Mouse (Mus musculus): ENCODE measurements around the gene 4930564D02Rik.

4930564D02Rik gene

DNA sequence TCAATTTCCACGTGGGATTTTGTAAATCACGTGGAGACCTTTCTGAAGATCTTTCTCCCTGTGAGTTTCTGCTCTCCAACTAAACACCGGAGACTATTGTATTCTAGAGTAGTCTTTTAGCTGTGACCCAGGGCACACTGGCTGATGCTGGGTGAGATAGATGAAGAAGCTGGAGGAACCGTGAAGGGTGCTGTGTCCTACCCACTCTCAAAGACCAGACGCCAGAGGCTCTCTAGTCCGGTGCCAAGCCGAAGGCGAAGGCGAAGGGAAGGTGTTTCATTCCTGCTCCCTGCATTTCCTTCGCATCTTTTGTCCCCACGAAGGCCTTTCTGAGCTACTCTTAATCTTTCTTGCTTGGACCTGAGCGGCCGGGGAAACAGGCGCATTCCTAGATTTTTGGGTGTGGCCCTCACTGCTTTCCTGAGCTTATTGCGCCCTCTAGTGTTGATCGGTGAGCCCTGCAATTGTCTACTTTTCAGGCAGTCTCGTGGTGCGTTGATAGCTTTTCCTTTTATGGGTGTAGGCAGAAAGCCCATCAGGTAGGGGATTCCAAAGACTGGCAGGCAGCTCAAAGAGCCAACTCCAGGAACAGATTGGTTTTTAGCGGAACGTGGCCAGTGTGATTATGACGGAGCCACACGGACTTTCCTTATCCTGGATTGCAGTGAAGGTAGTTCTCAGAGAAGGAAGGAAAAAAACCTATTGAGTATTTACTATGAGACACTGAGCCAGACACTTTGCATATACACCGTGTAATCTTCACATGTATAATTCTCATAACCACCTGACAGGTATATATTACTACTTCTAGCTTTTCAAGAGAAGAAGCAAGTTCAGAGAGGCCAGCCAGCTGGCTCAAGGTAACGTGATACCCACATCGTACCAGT, 7.8 kb upstream of the 4930564D02Rik start:
- peak; percentile 86 for DNase-seq (ENCODE audit: low spot score)

GRCm38 (mm10) chr3:105059911-105060310, 6.7 kb upstream of the 4930564D02Rik start:
- DNase-seq (ENCODE audit: low spot score): no peak

GRCm38 (mm10) chr3:105060992-105061391, 5.7 kb upstream of the 4930564D02Rik start:
- DNase-seq (ENCODE audit: low spot score): no peak

GRCm38 (mm10) chr3:105061496-105061895, 5.1 kb upstream of the 4930564D02Rik start:
- DNase-seq (ENCODE audit: low spot score): no peak

GRCm38 (mm10) chr3:105061991-105062390, 4.7 kb upstream of the 4930564D02Rik start:
- DNase-seq (ENCODE audit: low spot score): no peak

DNA sequence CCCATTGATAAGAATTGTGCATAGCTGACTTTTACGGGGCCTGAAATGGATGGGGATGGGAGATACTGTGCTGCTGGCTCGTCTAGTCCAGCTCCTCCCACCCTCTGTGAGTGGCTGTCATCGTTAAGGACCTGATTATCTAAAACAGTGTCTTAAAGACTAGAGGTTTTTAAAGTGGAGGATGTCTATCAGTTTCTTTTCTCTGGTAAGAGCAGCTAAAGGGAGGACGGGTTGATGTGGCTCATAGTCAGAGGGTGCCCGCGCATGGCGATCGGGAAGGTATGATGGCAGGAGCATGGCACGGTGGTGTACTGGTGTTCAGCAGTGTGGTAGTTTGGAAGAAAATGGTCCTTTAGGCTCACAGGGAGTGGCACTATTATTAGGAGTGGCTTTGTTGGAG, 4.0 kb upstream of the 4930564D02Rik start:
- no peak for DNase-seq (ENCODE audit: low spot score)

GRCm38 (mm10) chr3:105070553-105070952, 3.9 kb downstream of the 4930564D02Rik start:
- DNase-seq (ENCODE audit: low spot score): no peak

GRCm38 (mm10) chr3:105071251-105071650, 4.6 kb downstream of the 4930564D02Rik start:
- no peak for DNase-seq (ENCODE audit: low spot score)

DNA sequence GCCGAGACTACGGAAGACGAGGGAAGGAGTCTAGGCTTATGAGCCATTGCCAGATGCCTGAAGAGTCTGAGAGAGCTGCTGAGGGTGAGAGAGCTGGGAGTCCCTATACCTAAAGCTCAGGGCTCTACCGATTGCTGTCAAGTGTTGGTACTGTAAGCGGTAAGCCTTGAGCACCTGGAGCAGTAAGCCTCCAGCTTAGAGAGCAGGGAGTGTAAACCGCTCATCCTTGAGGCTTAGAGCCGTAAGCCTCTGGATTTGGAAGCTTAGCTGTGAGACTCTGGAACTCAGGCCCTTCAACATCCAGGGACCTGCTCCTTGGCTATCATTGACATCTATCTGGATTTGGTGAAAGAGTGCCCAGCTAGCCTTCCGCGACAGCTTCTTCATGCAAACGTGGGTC, 5.9 kb downstream of the 4930564D02Rik start:
- DNase-seq (ENCODE audit: low spot score): no peak

- DNase-seq (ENCODE audit: low spot score): no peak
Measured at GRCm38 (mm10) chr3:105075796-105076195, 9.2 kb downstream of the 4930564D02Rik start.

DNA sequence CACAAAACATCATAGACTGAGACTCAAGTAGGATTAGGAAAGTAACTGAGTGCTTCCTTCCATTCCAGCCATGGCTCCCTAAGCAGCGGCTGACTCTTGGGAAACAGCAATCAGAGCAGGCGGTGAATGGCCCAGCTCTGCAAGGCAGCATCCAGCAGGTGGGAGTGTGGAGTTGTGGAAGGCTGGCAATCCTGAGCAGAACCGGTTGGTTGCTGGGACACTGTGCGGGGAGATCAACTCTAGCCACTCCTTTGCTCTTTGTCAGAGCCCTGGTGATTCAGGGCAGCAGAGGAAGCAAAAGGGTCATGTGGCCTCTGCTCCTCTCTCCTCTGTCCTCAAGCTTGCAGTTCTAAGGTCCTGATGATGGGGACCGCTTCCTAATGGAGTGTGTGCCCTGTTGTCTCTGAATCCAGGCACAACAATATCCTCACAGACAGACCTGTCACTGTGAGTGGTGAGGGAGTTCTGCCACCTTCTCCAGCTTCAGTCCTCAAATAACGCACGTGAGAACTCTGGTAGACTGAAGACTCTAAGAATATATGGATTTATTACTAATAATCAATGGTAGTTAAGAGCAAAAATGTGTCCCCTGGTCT, 11.7 kb downstream of the 4930564D02Rik start:
- DNase-seq (ENCODE audit: low spot score): peak; percentile 72

DNA sequence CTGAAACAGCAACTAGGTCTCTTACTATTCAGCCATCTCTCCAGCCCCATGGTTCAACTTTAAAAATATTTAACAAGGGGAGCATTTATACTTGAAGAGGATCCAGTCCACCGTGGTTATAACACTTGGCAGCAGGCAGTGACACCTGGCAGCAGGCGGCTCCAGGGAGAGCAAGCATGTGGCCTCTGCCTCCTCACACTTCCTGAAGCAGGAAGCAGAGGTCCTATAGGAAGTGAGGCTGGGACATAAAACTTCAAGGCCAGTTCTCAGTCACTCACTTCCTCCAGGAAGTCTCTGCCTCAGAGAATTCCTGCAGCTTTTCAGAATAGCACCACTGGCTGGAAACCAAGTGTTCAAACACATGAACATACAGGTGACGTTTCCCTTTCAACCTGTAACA, 20.7 kb downstream of the 4930564D02Rik start:
- DNase-seq (ENCODE audit: low spot score): no peak

GRCm38 (mm10) chr3:105088638-105089037, 22.0 kb downstream of the 4930564D02Rik start:
- no peak for DNase-seq (ENCODE audit: low spot score)

GRCm38 (mm10) chr3:105090147-105090546, 23.5 kb downstream of the 4930564D02Rik start:
- DNase-seq (ENCODE audit: low spot score): no peak

DNA sequence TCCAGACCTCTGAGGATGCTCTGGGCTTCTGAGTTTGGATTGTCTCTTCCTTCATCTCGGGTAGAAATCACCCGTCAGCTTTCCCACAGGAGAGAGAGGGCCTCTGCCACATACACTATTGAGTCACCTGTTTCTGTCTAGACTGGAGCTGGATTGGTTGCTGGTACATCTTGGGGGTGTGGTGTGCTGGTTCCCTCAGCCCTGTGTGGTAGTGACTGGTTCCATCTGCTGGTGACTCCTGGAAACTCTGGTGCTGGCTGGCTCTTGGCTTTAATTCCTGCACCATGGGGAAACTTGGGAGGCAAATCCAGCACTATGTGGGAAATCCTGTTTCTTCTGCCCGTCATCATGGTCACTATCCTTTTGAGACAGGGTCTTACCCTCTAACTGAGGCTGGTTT, 24.3 kb downstream of the 4930564D02Rik start:
- peak; percentile 34 for DNase-seq (ENCODE audit: low spot score)

DNA sequence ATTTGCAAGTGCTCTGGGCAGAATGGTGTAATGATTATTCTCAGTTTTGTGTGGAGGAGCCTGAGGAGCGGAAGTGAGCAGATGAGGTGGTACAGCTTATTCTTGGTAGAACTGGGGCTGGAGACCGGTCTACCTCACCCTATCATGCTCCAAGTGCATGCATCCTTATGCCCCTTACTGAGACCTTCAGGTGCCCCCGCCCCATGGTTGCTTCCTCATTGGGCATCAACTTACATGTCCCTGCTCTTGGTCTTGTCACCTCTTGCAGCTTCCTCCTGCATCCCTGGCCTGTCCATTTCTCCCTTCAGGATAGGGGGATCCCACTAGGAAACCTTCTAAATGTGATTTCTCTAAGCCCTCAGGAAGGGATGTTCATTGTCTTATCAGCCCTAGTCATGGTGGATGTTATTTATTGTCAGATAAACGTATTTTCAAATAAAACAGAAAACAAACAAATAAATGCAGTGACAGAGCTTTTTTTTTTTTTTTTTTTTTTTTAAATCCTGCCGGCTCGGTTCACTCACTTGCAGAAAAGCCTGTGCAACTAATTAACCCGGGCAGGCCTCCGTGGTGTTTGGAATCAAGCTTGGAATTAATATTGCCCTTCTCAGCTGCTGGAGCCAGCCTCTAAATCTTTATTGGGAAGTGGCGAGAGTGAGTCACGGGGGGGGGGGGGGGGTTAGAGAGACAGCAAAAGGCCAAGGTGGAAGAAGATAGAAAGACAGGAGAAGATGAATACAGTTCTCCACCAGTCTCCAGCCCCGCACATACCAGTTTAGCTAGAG, 26.3 kb downstream of the 4930564D02Rik start:
- DNase-seq (ENCODE audit: low spot score): no peak

DNA sequence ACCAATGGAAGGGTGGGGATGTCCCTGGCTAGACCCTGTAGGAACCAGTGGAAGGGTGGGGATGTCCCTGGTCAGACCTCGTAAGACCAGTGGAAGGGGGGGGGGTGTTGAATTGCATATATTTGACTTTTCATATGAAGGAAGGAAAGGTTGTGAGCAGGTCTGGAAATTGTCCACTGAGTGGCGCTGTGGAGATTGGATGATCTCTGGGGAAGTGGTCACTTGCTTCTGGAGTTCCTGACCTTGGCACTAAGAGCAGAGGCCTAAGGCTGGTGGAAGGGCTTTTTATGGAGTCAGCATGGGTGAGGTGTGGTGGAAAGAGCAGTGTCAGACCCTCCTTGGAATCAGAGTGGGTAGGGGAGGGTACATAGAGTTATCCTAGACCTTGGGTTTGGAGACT, 27.8 kb downstream of the 4930564D02Rik start:
- no peak for DNase-seq (ENCODE audit: low spot score)

DNA sequence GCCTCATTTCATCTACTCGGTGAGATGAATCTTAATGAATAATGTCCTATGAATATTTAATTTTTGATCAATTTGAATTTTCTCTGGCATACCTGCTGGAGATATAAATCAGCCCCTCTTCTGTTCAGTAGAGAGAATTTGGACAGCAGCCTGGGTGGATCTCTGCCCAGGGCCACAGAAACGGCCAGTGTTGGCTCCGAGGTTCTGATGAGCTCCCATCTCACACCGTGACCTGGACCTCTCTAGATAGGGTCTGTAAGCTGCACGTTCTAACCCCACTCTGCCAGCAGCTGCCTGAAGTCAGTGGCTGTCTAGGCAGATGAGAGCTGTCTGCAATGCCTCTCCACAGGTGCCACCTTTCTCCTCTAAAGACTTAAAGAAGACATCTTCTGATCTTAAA, 28.4 kb downstream of the 4930564D02Rik start:
- no peak for DNase-seq (ENCODE audit: low spot score)

DNA sequence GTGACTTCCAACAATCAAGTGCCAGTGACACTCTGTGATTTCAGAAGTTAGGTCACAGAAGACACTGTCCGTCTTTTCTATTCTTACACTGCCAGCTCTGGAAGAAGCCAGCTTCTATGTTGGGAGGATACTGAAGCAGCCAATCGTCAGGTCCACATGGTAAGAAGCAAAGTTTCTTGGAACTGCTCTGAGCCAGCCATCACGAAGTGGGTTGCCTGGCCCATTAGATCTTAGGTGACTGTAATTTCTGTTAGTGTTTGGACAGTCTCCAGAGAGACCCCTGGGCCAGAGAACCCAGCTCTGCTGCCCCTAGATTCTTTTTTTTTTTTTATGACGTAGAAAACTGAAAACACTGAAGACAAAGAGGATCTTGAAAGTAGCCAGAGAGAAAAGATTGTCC, 30.9 kb downstream of the 4930564D02Rik start:
- DNase-seq (ENCODE audit: low spot score): no peak

GRCm38 (mm10) chr3:105099526-105100269, 33.1 kb downstream of the 4930564D02Rik start:
- DNase-seq (ENCODE audit: low spot score): no peak

- DNase-seq (ENCODE audit: low spot score): no peak
Measured at GRCm38 (mm10) chr3:105100270-105100589, 33.6 kb downstream of the 4930564D02Rik start.

GRCm38 (mm10) chr3:105105827-105106226, 39.2 kb downstream of the 4930564D02Rik start:
- no peak for DNase-seq (ENCODE audit: low spot score)

Measured in ovary, postnatal 14 days (tissue).